1 mouse cellular context compared by ENCODE assay signal in the genomic region with DNA sequence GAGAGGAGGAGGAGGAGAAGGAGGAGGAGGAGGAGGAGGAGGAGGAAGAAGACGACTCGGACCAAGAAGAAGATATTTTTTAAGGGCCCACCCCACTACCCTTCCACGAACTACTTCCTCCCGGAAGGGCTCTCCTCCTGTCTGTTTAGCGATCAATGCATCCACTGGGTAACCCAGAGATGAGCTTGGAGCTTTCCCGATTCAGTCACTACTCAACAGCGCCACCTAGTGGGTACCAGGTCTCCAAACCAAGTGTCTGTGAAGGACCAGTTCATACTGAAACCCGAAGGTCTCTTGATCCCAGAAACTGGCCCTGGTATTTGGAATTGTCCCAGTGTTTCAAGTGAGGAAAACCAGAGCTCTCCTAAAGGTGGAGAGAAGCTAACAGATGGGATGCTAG.
TF ChIP-seq lines count a peak whose summit lies in the region.

No protein-coding gene starts in this region.

TF ChIP-seq in C2C12, 6 proteins besides CTCF, POLR2A, EP300 and RAD21:
- no peak for TF ChIP-seq MYOD1 (IDR thresholded peaks at IDR 0.05; ENCODE audit: control insufficient read depth, insufficient read length, low read depth)
- TF ChIP-seq MAX (IDR thresholded peaks at IDR 0.05) = no peak
TF ChIP-seq in C2C12: peak in this region for 0.
